Mouse (Mus musculus) liver, embryonic 11.5 days (tissue): Measurements from ENCODE around the gene Car2. TPM values are rescaled to one million over a fixed set of nuclear protein-coding genes. Genes with fewer than 3 reads are reported as not detected.
A peak's percentile ranks its signal among the peaks of the same experiment; 100 is the strongest.

ENCODE experiments used
- ATAC-seq: fragments of 200-750 bp; cut with Nextera tagmentation; replicated peaks from 2 replicates; pipeline ENCODE4 v1.8.0; 2017; ENCODE audit warnings: moderate number of reproducible peaks, mild to moderate bottlenecking, moderate TSS enrichment, moderate library complexity; ENCODE audit not compliant: low FRiP score
- DNase-seq: peaks from one replicate; pipeline ENCODE4 v3.0.0-alpha.2; 2017; ENCODE audit warnings: low spot score
- H3K27ac ChIP-seq: fragments of 300-500 bp; sonication (generic); 2 replicates; pipeline ENCODE4 v1.5.1; 2014; ENCODE audit warnings: mild to moderate bottlenecking, low read depth, low read length, control low read depth
- H3K27me3 ChIP-seq: fragments of 300-500 bp; sonication (generic); replicated peaks from 2 replicates; pipeline ENCODE4 v1.6.1; 2014; ENCODE audit warnings: low read length, mixed read lengths; ENCODE audit not compliant: control insufficient read depth, insufficient read depth
- H3K36me3 ChIP-seq: fragments of 300-500 bp; sonication (generic); 2 replicates; pipeline ENCODE4 v1.6.1; 2014; ENCODE audit warnings: mild to moderate bottlenecking, low read length, moderate library complexity, mixed read lengths; ENCODE audit not compliant: control insufficient read depth, insufficient read depth
- H3K4me1 ChIP-seq: fragments of 300-500 bp; sonication (generic); replicated peaks from 2 replicates; pipeline ENCODE4 v1.6.1; 2014; ENCODE audit warnings: low read length, mixed read lengths; ENCODE audit not compliant: control insufficient read depth, insufficient read depth
- H3K4me2 ChIP-seq: fragments of 300-500 bp; sonication (generic); 2 replicates; pipeline ENCODE4 v1.6.1; 2014; ENCODE audit warnings: mild to moderate bottlenecking, control low read depth, moderate library complexity
- H3K4me3 ChIP-seq: fragments of 300-500 bp; sonication (generic); 2 replicates; pipeline ENCODE4 v1.5.1; 2014; ENCODE audit warnings: low read depth, low read length, control low read depth
- H3K9ac ChIP-seq: fragments of 300-500 bp; sonication (generic); 2 replicates; pipeline ENCODE4 v1.6.1; 2014; ENCODE audit warnings: low read depth, low read length, control low read depth
- H3K9me3 ChIP-seq: fragments of 300-500 bp; sonication (generic); 2 replicates; pipeline ENCODE4 v1.6.1; 2016; ENCODE audit warnings: low read length, inconsistent platforms, mixed read lengths; ENCODE audit not compliant: control insufficient read depth
- WGBS: fragments of 180-500 bp; shearing (Covaris S2); extraction: QIAGEN DNeasy Blood & Tissue Kit; methylation state at CpG from one replicate; pipeline ENCODE4 v1.1.7; 2014; 5-methylcytosine and 5-hydroxymethylcytosine counted together
- polyA plus RNA-seq: library from polyadenylated mRNA; unstranded; fragments of >200 nt; fragmentation: Nextera tagmentation; extraction: Ambion mirVana; gene quantifications from 2 replicates; pipeline ENCODE4 v1.2.1, GENCODE M21; 2014

Car2 gene
- polyA plus RNA-seq, 1 experiment from 2014 or later: 1,283 TPM

DNA sequence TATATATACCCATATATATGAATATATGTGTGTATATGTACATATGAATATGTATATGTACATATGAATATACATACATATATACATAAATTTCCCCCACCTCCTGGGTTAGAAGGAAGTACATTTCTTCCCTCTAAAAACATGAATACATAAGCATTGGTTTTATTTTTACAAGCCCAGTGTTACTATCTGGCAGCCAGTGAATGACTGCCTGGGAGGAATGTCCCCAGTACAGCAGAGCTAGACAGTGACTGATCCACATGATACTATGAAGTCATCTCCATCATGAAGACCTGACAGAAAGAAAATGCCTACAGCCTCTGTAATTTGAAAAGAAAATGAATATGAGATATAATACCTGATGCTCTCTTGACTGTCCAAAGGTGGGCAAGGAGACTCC lies 1.2 kb upstream of the Car2 start:
- no peak for ATAC-seq
- no peak overlapping the region for H3K4me3 ChIP-seq
- H3K4me1 ChIP-seq: peaks cover 18% of the 10 kb centered on the region
- no peaks in the 10 kb centered on the region for H3K9me3 ChIP-seq
- H3K27ac ChIP-seq: peak overlapping the region; percentile 4; the same call in 1 of the 2 replicates
- H3K27me3 ChIP-seq: no peaks in the 10 kb centered on the region
- H3K4me2 ChIP-seq: peak overlapping the region; percentile 62; the same call in 1 of the 2 replicates
- H3K36me3 ChIP-seq: 0 out of 2 replicates have a peak, but pooled peaks cover under 1% of the 10 kb centered on the region
- no peak overlapping the region for H3K9ac ChIP-seq
- DNase-seq: no peak

DNA sequence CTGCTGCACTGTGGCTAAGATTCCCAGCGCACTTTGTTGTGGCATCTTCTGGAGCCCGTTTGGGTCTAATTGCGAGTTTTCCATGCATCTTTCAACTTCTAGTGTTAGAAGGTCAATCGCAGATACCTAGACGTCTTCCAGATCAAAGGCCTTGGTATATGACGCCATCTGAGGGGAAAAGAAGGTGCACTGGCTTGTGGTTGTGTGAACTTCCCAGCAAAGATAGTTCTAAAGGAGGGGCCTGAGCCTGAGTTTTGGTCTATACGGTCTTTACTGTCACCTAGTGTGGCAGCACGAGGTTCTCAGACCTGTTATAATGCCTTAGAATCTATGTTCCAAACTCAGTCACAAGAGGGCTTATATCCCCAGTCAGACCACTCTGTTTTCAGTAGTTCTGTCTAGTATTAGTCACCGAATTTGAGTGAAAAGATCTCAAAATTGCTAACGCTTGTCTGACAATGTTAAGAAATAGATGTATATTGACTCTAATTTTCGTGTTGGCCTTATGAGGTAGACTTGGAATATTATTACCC lies 1.1 kb downstream of the Car2 start:
- Histone ChIP-seq H3K9me3 (no peaks in the 10 kb centered on the region), H3K27me3 (no peaks in the 10 kb centered on the region), H3K27ac (peak overlapping the region; percentile 92), H3K36me3 (0 out of 2 replicates have a peak, but pooled peaks cover 2% of the 10 kb centered on the region), H3K4me2 (peak overlapping the region; percentile 62), H3K9ac (peak overlapping the region; percentile 97), H3K4me1 (peaks cover 13% of the 10 kb centered on the region), H3K4me3 (peak overlapping the region; percentile 91)
- ATAC-seq (no peak), DNase-seq (no peak)
- WGBS: 18% methylated on average over 11 of the region's 11 CpGs

- Histone ChIP-seq H3K27me3 (no peaks in the 10 kb centered on the region), H3K4me1 (peaks cover 9% of the 10 kb centered on the region), H3K4me3 (peak overlapping the region; percentile 91), H3K9me3 (no peaks in the 10 kb centered on the region), H3K27ac (peak overlapping the region; percentile 92), H3K4me2 (peak overlapping the region; percentile 62), H3K9ac (peak overlapping the region; percentile 97), H3K36me3 (0 out of 2 replicates have a peak, but pooled peaks cover 2% of the 10 kb centered on the region)
- WGBS: 46% methylated on average over 10 of the region's 10 CpGs
- DNase-seq: no peak
- ATAC-seq: no peak
Observed at GRCm38 (mm10) chr3:14887686-14888295, 1.7 kb downstream of the Car2 start.

- DNase-seq (no peak), ATAC-seq (no peak)
- no peaks in the 10 kb centered on the region for H3K27me3 ChIP-seq
- WGBS: 72% methylated on average over 2 of the region's 2 CpGs
- peak overlapping the region; percentile 91 for H3K4me3 ChIP-seq
- H3K27ac ChIP-seq: peak overlapping the region; percentile 88
- H3K4me2 ChIP-seq: peak overlapping the region; percentile 62
- H3K4me1 ChIP-seq: peaks cover 3% of the 10 kb centered on the region
- no peaks in the 10 kb centered on the region for H3K9me3 ChIP-seq
- H3K9ac ChIP-seq: peak overlapping the region; percentile 73
- H3K36me3 ChIP-seq: 0 out of 2 replicates have a peak, but pooled peaks cover 4% of the 10 kb centered on the region
Observed at GRCm38 (mm10) chr3:14888549-14888948, 2.5 kb downstream of the Car2 start.

DNA sequence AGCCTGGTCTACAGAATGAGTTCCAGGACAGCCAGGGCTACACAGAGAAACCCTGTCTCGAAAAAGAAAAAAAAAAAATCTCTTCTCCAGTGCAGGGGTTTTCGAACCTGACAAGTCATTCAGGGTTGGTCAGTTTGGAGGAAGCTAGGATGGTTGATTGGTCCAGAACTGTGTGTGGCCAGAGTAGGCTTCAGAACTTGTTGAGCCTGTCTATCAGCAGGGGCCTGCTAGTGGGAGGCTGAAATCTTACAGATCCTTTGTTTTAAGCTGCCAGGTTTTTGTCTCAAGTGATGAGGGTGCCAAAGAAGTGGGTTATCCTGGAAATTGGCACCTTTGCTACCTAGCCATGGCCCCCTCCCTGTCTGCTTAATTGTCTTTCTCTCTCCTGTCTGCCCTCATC lies 3.0 kb downstream of the Car2 start:
- Histone ChIP-seq H3K4me3 (peak overlapping the region; percentile 91), H3K4me1 (peaks cover 3% of the 10 kb centered on the region), H3K27me3 (no peaks in the 10 kb centered on the region), H3K27ac (peak overlapping the region; percentile 88), H3K36me3 (0 out of 2 replicates have a peak, but pooled peaks cover 4% of the 10 kb centered on the region), H3K4me2 (peak overlapping the region; percentile 62), H3K9ac (peak overlapping the region; percentile 73), H3K9me3 (no peaks in the 10 kb centered on the region)
- ATAC-seq (no peak), DNase-seq (no peak)
- 42% methylated on average over 2 of the region's 2 CpGs for WGBS

DNA sequence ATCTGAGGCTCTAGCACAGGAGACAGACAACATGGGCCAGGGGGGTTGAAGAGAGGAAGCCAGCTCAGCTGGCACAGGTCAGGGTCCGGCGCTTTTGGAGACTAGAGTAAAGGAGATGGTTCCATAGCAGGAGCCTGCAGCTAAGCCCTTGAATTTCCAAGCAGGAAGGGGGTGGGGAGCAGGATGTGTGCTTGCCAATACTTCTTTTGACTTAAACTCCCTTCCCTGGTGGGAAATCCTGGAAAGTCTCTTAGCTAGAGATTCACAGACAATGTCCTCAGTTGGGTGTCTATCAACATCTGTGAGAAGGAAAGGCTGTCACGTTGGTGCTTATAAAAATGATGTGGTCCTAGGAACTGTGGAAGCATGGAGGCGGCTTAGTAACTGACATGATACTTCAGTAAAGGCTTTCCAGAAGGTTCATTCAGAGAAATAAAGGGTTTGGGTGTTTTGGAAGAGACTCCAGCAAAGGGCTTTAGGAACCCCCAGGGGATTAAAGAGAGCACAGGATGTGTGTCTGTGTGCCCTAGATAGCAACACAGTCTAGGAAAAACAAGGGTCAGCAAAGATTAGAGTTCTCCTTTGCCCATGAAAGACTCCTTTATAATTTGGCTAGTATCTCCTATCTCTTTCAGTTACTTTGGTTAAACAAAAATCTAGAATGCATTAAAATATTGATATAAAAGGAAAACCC lies 3.8 kb downstream of the Car2 start:
- Histone ChIP-seq H3K27ac (peak overlapping the region; percentile 88), H3K9me3 (no peaks in the 10 kb centered on the region), H3K36me3 (0 out of 2 replicates have a peak, but pooled peaks cover 4% of the 10 kb centered on the region), H3K27me3 (no peaks in the 10 kb centered on the region), H3K4me1 (peaks cover 3% of the 10 kb centered on the region), H3K4me2 (peak overlapping the region; percentile 62), H3K9ac (peak overlapping the region; percentile 73), H3K4me3 (peak overlapping the region; percentile 91)
- WGBS: 37% methylated on average over 4 of the region's 4 CpGs
- no peak for DNase-seq
- peak; percentile 35 for ATAC-seq

DNA sequence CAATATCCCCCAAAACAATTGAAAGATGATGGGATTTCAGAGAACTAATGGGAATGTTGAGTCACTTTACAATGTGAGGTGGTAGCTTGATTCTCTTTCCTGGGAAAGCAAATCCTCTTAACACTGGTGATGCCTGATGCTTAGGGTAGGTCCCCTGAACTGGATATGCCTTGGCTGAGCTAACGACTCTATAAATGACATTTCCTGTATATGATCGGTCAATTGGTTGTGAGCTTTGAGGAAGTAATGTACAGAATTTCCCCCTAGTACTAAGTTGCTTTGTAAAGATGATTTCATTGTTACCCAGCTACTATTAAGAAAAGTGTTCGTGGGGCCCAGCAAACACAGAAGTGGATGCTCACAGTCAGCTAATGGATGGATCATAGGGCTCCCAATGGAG lies 6.9 kb downstream of the Car2 start:
- peaks cover 10% of the 10 kb centered on the region; the same call in 1 of the 2 replicates for H3K36me3 ChIP-seq
- peak overlapping the region; percentile 43 for H3K4me2 ChIP-seq
- ATAC-seq: no peak
- H3K27me3 ChIP-seq: no peaks in the 10 kb centered on the region
- DNase-seq: no peak
- no peak overlapping the region for H3K9ac ChIP-seq
- peak overlapping the region; percentile 10; the same call in 1 of the 2 replicates for H3K4me3 ChIP-seq
- 69% methylated on average over 3 of the region's 3 CpGs for WGBS
- no peaks in the 10 kb centered on the region for H3K9me3 ChIP-seq
- peaks cover 3% of the 10 kb centered on the region for H3K4me1 ChIP-seq
- H3K27ac ChIP-seq: no peak overlapping the region

- no peak for ATAC-seq
Observed at GRCm38 (mm10) chr3:14893700-14894099, 7.6 kb downstream of the Car2 start.

More at GRCm38 (mm10) chr3:14893700-14894099, 7.6 kb downstream of the Car2 start:
- Histone ChIP-seq H3K9me3 (no peaks in the 10 kb centered on the region), H3K4me2 (no peak overlapping the region), H3K27ac (no peak overlapping the region), H3K27me3 (no peaks in the 10 kb centered on the region), H3K4me3 (no peak overlapping the region), H3K36me3 (peaks cover 15% of the 10 kb centered on the region; the same call in 1 of the 2 replicates), H3K9ac (no peak overlapping the region), H3K4me1 (peaks cover 3% of the 10 kb centered on the region)
- DNase-seq: no peak
- 68% methylated on average over 5 of the region's 5 CpGs for WGBS
